Mouse (Mus musculus) cerebellum, postnatal 14 days (tissue): ENCODE results near the gene Atp6v0b.
A peak's percentile ranks its signal among the peaks of the same experiment; 100 is the strongest.

Experiments
- DNase-seq, 2 experiments: peaks; one replicate each; pipeline ENCODE4 v3.0.0; 2021; ENCODE audit warnings: mixed read lengths in 2 of 2

Gene Atp6v0b

GRCm38 (mm10) chr4:117887133-117887532 is at the start of gene Atp6v0b:
Gene Atp6v0b (minus strand): TSS chr4:117887333.
- DNase-seq: peak; percentile 98

GRCm38 (mm10) chr4:117934081-117934480 is 46.9 kb upstream of the Atp6v0b start:
- no peak for DNase-seq

GRCm38 (mm10) chr4:117933248-117933647 is 46.1 kb upstream of the Atp6v0b start:
- no peak for DNase-seq

GRCm38 (mm10) chr4:117929391-117929881 is 42.3 kb upstream of the Atp6v0b start, which contains the start of gene Artn:
Gene Artn (minus strand): TSS chr4:117929763.
- DNase-seq: no peak

GRCm38 (mm10) chr4:117928699-117929241 is 41.6 kb upstream of the Atp6v0b start:
- peak; percentile 53 to 56 for DNase-seq

GRCm38 (mm10) chr4:117928234-117928633 is 41.1 kb upstream of the Atp6v0b start:
- DNase-seq: peak; percentile 71 to 81

- DNase-seq: peak; percentile 45 to 55
Observed at GRCm38 (mm10) chr4:117926545-117927482, 39.7 kb upstream of the Atp6v0b start.

- DNase-seq: no peak
Observed at GRCm38 (mm10) chr4:117924916-117925315, 37.8 kb upstream of the Atp6v0b start.

GRCm38 (mm10) chr4:117923450-117923849 is 36.3 kb upstream of the Atp6v0b start:
- no peak for DNase-seq

- DNase-seq: no peak
Observed at GRCm38 (mm10) chr4:117921358-117921757, 34.2 kb upstream of the Atp6v0b start.

- DNase-seq: no peak
Observed at GRCm38 (mm10) chr4:117918762-117919161, 31.6 kb upstream of the Atp6v0b start.

- no peak for DNase-seq
Observed at GRCm38 (mm10) chr4:117918261-117918660, 31.1 kb upstream of the Atp6v0b start.

GRCm38 (mm10) chr4:117917847-117918246 is 30.7 kb upstream of the Atp6v0b start:
- no peak for DNase-seq

- DNase-seq: no peak
Observed at GRCm38 (mm10) chr4:117917402-117917801, 30.3 kb upstream of the Atp6v0b start.

GRCm38 (mm10) chr4:117916386-117916785 is 29.3 kb upstream of the Atp6v0b start:
- DNase-seq: no peak

- DNase-seq: no peak
Observed at GRCm38 (mm10) chr4:117915489-117916105, 28.5 kb upstream of the Atp6v0b start.

GRCm38 (mm10) chr4:117914591-117915442 is 27.7 kb upstream of the Atp6v0b start, which contains the start of gene Ipo13:
Gene Ipo13 (minus strand): TSS chr4:117914999.
- peak; percentile 93 to 95 for DNase-seq

- DNase-seq: peak; percentile 72 to 78
Observed at GRCm38 (mm10) chr4:117914031-117914430, 26.9 kb upstream of the Atp6v0b start.

GRCm38 (mm10) chr4:117913421-117913820 is 26.3 kb upstream of the Atp6v0b start:
- DNase-seq: peak; percentile 94 to 95

GRCm38 (mm10) chr4:117912685-117913273 is 25.6 kb upstream of the Atp6v0b start:
- peak in 1 of 2 experiments; percentile 50 for DNase-seq

- peak; percentile 75 to 76 for DNase-seq
Observed at GRCm38 (mm10) chr4:117912131-117912561, 25.0 kb upstream of the Atp6v0b start.
